Mouse (Mus musculus) intestine, embryonic 15.5 days (tissue): ENCODE measurements around the gene Nxf1. TPM values are rescaled to one million over a fixed set of nuclear protein-coding genes. Genes with fewer than 3 reads are reported as not detected.
A peak's percentile ranks its signal among the peaks of the same experiment; 100 is the strongest.

Source experiments
- ATAC-seq: fragments of 200-750 bp; cut with Nextera tagmentation; 2 replicates; pipeline ENCODE4 v1.8.0; 2017; ENCODE audit warnings: moderate TSS enrichment, moderate library complexity
- H3K27ac ChIP-seq: fragments of 300-500 bp; sonication (generic); 2 replicates; pipeline ENCODE4 v1.5.1; 2015; ENCODE audit warnings: mild to moderate bottlenecking, inconsistent platforms
- H3K27me3 ChIP-seq: fragments of 300-500 bp; sonication (generic); replicated peaks from 2 replicates; pipeline ENCODE4 v1.6.1; 2015; ENCODE audit warnings: inconsistent platforms
- H3K36me3 ChIP-seq: fragments of 300-500 bp; sonication (generic); 2 replicates; pipeline ENCODE4 v1.6.1; 2015; ENCODE audit warnings: inconsistent platforms
- H3K4me1 ChIP-seq: fragments of 300-500 bp; sonication (generic); replicated peaks from 2 replicates; pipeline ENCODE4 v1.6.1; 2015; ENCODE audit warnings: inconsistent platforms
- H3K4me2 ChIP-seq: fragments of 300-500 bp; sonication (generic); replicated peaks from 2 replicates; pipeline ENCODE4 v1.6.1; 2015; ENCODE audit warnings: mild to moderate bottlenecking, inconsistent platforms
- H3K4me3 ChIP-seq: fragments of 300-500 bp; sonication (generic); replicated peaks from 2 replicates; pipeline ENCODE4 v1.5.1; 2015; ENCODE audit warnings: inconsistent platforms
- H3K9ac ChIP-seq: fragments of 300-500 bp; sonication (generic); 2 replicates; pipeline ENCODE4 v1.6.1; 2015; ENCODE audit warnings: inconsistent platforms
- H3K9me3 ChIP-seq: fragments of 300-500 bp; sonication (generic); 2 replicates; pipeline ENCODE4 v1.6.1; 2016; ENCODE audit warnings: inconsistent platforms
- WGBS: fragments of 180-500 bp; shearing (Covaris S2); methylation state at CpG from one replicate; pipeline ENCODE4 v1.1.7; 2015; 5-methylcytosine and 5-hydroxymethylcytosine counted together
- polyA plus RNA-seq: library from polyadenylated mRNA; unstranded; fragments of >200 nt; fragmentation: Nextera tagmentation; extraction: Ambion mirVana; gene quantifications from 2 replicates; pipeline ENCODE4 v1.2.1, GENCODE M21; 2015

Nxf1 gene
- polyA plus RNA-seq = 143 and 146 TPM in 2 replicates

- Histone ChIP-seq H3K36me3 (0 out of 2 replicates have a peak, but pooled peaks cover 7% of the 10 kb centered on the region), H3K4me2 (peak within 1 kb of the TSS; percentile 70), H3K4me1 (peaks cover 9% of the 10 kb centered on the region; the same call in 1 of the 2 replicates), H3K4me3 (peak within 1 kb of the TSS; percentile 95), H3K9me3 (no peaks in the 10 kb centered on the region), H3K27ac (peak within 1 kb of the TSS; percentile 94), H3K27me3 (no peaks in the 10 kb centered on the region), H3K9ac (peak within 1 kb of the TSS; percentile 96)
- peak; percentile 96 for ATAC-seq
- under 1% methylated on average over 75 of the region's 75 CpGs for WGBS
Measured at GRCm38 (mm10) chr19:8756635-8757387, at the start of gene Nxf1. Gene Nxf1, plus strand, starts transcription at chr19:8757073.

DNA sequence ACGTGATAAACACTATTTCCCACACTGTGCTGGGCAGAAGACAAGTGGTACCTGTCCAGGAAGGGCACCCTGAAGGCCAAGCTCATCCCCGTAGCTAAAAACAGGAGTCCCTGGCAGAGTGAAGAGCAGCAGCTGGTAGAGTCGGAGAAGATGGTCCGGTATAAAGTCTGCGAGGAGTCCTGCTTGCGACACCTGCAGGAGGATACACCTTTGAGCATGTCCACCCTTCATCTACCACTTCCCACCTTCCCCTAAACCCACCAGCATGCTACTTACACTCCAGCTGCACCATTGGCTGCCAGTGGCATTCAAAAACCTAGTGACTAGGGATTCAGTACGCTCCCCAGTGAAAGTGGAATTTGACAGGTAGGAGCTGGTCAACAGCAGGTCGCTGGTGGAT is 47.9 kb upstream of the Nxf1 start:
- 91% methylated on average over 8 of the region's 8 CpGs for WGBS
- H3K27ac ChIP-seq = no peak overlapping the region
- H3K36me3 ChIP-seq = peaks cover 35% of the 10 kb centered on the region

GRCm38 (mm10) chr19:8710057-8710456 is 46.8 kb upstream of the Nxf1 start:
- no peak overlapping the region for H3K4me3 ChIP-seq
- WGBS = 86% methylated on average over 2 of the region's 2 CpGs
- no peak for ATAC-seq
- no peaks in the 10 kb centered on the region for H3K27me3 ChIP-seq
- H3K4me1 ChIP-seq = peaks cover 31% of the 10 kb centered on the region
- peak overlapping the region; percentile 77; the same call in 1 of the 2 replicates for H3K4me2 ChIP-seq
- no peak overlapping the region for H3K27ac ChIP-seq
- H3K36me3 ChIP-seq = peaks cover 35% of the 10 kb centered on the region
- no peak overlapping the region for H3K9ac ChIP-seq
- H3K9me3 ChIP-seq = no peaks in the 10 kb centered on the region

More for the DNA sequence above, 47.9 kb upstream of the Nxf1 start:
- Histone ChIP-seq H3K4me1 (peaks cover 29% of the 10 kb centered on the region), H3K9me3 (no peaks in the 10 kb centered on the region), H3K4me3 (no peak overlapping the region), H3K9ac (no peak overlapping the region), H3K4me2 (no peak overlapping the region), H3K27me3 (no peaks in the 10 kb centered on the region)
- ATAC-seq = no peak

DNA sequence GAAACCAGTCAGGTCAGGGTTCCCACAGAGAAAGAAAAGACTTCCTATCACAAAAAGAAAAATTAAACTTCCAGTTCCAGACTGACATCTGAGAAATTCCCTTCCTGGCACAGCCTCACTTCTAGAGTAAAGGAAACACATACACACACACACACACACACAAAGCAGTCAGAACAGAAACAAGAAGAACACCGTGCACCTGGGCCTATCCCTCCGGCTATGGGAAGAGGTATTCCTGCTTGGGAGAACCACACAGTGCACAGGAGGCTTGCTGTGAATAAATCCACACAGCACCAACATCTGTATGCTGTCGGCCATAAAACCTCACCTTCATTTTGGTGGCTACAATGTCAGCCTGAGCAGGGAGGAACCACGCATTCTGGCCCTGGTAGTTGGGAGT is 45.4 kb upstream of the Nxf1 start:
- WGBS = 61% methylated on average over 4 of the region's 4 CpGs
- Histone ChIP-seq H3K9me3 (no peaks in the 10 kb centered on the region), H3K4me3 (peak overlapping the region; percentile 84; the same call in 1 of the 2 replicates), H3K27me3 (no peaks in the 10 kb centered on the region), H3K9ac (no peak overlapping the region), H3K4me2 (peak overlapping the region; percentile 77), H3K4me1 (peaks cover 31% of the 10 kb centered on the region), H3K36me3 (peaks cover 35% of the 10 kb centered on the region), H3K27ac (no peak overlapping the region)
- no peak for ATAC-seq

- Histone ChIP-seq H3K4me3 (peak overlapping the region; percentile 84), H3K4me2 (peak overlapping the region; percentile 77), H3K9ac (peak overlapping the region; percentile 92), H3K9me3 (no peaks in the 10 kb centered on the region), H3K27ac (peak overlapping the region; percentile 95), H3K27me3 (no peaks in the 10 kb centered on the region), H3K36me3 (peaks cover 29% of the 10 kb centered on the region), H3K4me1 (peaks cover 31% of the 10 kb centered on the region)
- 49% methylated on average over 10 of the region's 10 CpGs for WGBS
- ATAC-seq = no peak
Measured at GRCm38 (mm10) chr19:8711949-8712869, 44.7 kb upstream of the Nxf1 start.

- peak overlapping the region; percentile 92 for H3K9ac ChIP-seq
- ATAC-seq = peak; percentile 68
- WGBS = under 1% methylated on average over 13 of the region's 13 CpGs
- no peaks in the 10 kb centered on the region for H3K27me3 ChIP-seq
- H3K27ac ChIP-seq = peak overlapping the region; percentile 95
- peaks cover 31% of the 10 kb centered on the region for H3K4me1 ChIP-seq
- no peaks in the 10 kb centered on the region for H3K9me3 ChIP-seq
- peaks cover 25% of the 10 kb centered on the region for H3K36me3 ChIP-seq
- peak overlapping the region; percentile 84 for H3K4me3 ChIP-seq
- peak overlapping the region; percentile 77 for H3K4me2 ChIP-seq
Measured at GRCm38 (mm10) chr19:8712870-8713305, 44.0 kb upstream of the Nxf1 start.

GRCm38 (mm10) chr19:8713306-8713996 is 43.4 kb upstream of the Nxf1 start:
- H3K4me2 ChIP-seq = peak overlapping the region; percentile 77
- H3K4me3 ChIP-seq = peak overlapping the region; percentile 84
- ATAC-seq = peak; percentile 93
- peaks cover 31% of the 10 kb centered on the region for H3K4me1 ChIP-seq
- H3K9ac ChIP-seq = peak overlapping the region; percentile 92
- WGBS = 0% methylated on average over 51 of the region's 51 CpGs
- no peaks in the 10 kb centered on the region for H3K9me3 ChIP-seq
- H3K27ac ChIP-seq = peak overlapping the region; percentile 95
- H3K36me3 ChIP-seq = peaks cover 20% of the 10 kb centered on the region
- H3K27me3 ChIP-seq = no peaks in the 10 kb centered on the region

- Histone ChIP-seq H3K4me2 (peak overlapping the region; percentile 77), H3K9me3 (no peaks in the 10 kb centered on the region), H3K9ac (peak overlapping the region; percentile 92), H3K4me1 (peaks cover 31% of the 10 kb centered on the region), H3K27me3 (no peaks in the 10 kb centered on the region), H3K27ac (peak overlapping the region; percentile 95), H3K36me3 (peaks cover 13% of the 10 kb centered on the region), H3K4me3 (peak overlapping the region; percentile 84)
- 7% methylated on average over 13 of the region's 13 CpGs for WGBS
- peak; percentile 21 for ATAC-seq
Measured at GRCm38 (mm10) chr19:8713997-8714652, 42.7 kb upstream of the Nxf1 start.

- 0 out of 2 replicates have a peak overlapping the region, but pooled peaks have one; percentile 5 for H3K4me2 ChIP-seq
Measured at GRCm38 (mm10) chr19:8714653-8715481, 42.0 kb upstream of the Nxf1 start.

GRCm38 (mm10) chr19:8715868-8716766 is 40.8 kb upstream of the Nxf1 start:
- H3K4me2 ChIP-seq = no peak overlapping the region
- H3K36me3 ChIP-seq = peaks cover 3% of the 10 kb centered on the region; the same call in 1 of the 2 replicates
- peaks cover 14% of the 10 kb centered on the region for H3K4me1 ChIP-seq
- H3K9ac ChIP-seq = no peak overlapping the region
- ATAC-seq = no peak
- no peaks in the 10 kb centered on the region for H3K27me3 ChIP-seq
- 78% methylated on average over 10 of the region's 10 CpGs for WGBS
- H3K27ac ChIP-seq = no peak overlapping the region
- no peaks in the 10 kb centered on the region for H3K9me3 ChIP-seq
- H3K4me3 ChIP-seq = no peak overlapping the region

More at GRCm38 (mm10) chr19:8714653-8715481, 42.0 kb upstream of the Nxf1 start:
- ATAC-seq = peak; percentile 19; the same call in 1 of the 2 replicates
- peaks cover 5% of the 10 kb centered on the region for H3K36me3 ChIP-seq
- no peaks in the 10 kb centered on the region for H3K9me3 ChIP-seq
- peaks cover 26% of the 10 kb centered on the region for H3K4me1 ChIP-seq
- peak overlapping the region; percentile 27; the same call in 1 of the 2 replicates for H3K27ac ChIP-seq
- no peaks in the 10 kb centered on the region for H3K27me3 ChIP-seq
- H3K4me3 ChIP-seq = no peak overlapping the region
- WGBS = 75% methylated on average over 10 of the region's 10 CpGs
- H3K9ac ChIP-seq = no peak overlapping the region
